Mouse (Mus musculus) heart, postnatal 36 days (tissue): ENCODE results near the gene Pdp2. TPM values are rescaled to one million over a fixed set of nuclear protein-coding genes. Genes with fewer than 3 reads are reported as not detected.
A peak's percentile ranks its signal among the peaks of the same experiment; 100 is the strongest.
"Not testable (repeated sequence)": the region's sequence is repeated elsewhere in the genome, so short reads cannot be mapped to it uniquely, and the experiment has no call there.

Experiments used
- DNase-seq, 2 experiments: peaks; one replicate each; pipeline ENCODE4 v3.0.0; 2021 to 2022
- intact Hi-C: fragments of 180-260 bp; cut with DNase I; formaldehyde crosslinking; loops from one replicate; pipeline ENCODE4 v1.15.1; 2025
- total RNA-seq, 2 experiments: library from RNA; stranded (reverse); gene quantifications; 2 replicates each; pipeline ENCODE4 v1.2.3; 2021

The Pdp2 gene
- 10 to 100 TPM; 28.1 to 29.8 TPM for total RNA-seq

- intact Hi-C loops, result no loop called here
- peak; percentile 91 to 92 for DNase-seq
Observed at GRCm38 (mm10) chr8:104591133-104591834, at the start of gene Pdp2. Gene Pdp2, plus strand, starts transcription at chr8:104591451.

DNA sequence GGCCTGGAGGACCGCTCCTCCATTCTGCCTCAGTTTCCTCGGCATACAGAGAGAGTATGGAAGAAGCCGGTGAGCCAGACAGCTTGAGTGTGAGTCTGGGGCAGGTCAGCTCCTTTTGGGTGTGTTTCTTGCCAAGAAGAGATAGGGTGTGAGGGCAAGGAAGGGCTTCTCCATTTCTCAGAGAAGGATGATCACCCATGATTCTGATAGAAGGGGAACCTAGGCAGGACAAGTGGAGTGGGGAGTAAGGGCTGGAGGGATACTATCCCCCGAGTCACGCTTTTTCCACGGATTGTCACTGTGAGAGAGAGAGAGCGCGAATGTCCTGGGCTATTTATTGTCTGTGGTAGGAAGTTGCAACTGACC, 49.8 kb upstream of the Pdp2 start:
- DNase-seq, result no peak
- intact Hi-C loops, result no loop called here

DNA sequence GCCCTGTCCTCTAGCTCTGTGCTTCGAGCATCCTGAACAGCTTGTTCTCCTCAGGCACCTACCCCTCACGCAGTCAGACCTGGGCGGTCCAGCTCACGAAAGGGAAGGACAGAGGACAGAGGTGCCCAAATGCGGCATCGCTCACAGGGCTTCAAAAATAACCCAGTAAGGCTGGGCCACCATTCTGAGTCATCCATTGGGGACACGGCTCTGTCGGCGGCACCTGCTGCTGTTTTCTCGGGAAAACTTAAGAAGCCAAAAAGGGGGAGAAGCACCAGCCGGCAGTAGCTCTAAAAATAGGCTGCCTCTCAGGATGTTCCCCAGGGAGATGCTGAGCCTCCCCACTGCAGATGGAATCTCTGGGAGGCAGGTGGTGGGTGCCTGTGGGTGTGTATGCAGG, 49.1 kb upstream of the Pdp2 start:
- no peak for DNase-seq
- intact Hi-C loops, result no loop called here

GRCm38 (mm10) chr8:104543440-104544045, 47.7 kb upstream of the Pdp2 start:
- peak in 1 of 2 experiments; percentile 30 for DNase-seq
- intact Hi-C loops, result no loop called here

DNA sequence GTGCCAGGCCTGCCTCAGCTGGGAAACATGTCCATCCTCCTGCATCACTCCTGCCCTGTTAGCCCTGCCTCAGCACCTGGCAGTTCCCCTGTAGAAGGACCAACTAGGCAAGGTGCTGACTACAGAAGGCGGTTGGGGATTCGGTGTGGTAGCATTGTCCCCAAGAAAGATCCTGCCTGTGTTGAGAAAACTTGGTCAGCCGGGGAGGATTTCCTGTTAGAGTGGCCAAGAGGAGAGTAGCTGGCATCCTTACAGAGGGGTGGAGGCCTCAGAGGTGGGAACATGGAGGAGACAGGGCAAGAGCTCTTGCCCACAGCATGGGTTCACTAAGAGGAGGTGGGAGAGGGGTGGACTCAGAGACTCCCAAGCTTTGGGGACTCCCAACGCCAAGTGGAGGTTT, 36.1 kb upstream of the Pdp2 start:
- DNase-seq, result no peak
- intact Hi-C loops, result no loop called here

- intact Hi-C loops, result no loop called here
- DNase-seq, result no peak
Observed at GRCm38 (mm10) chr8:104557226-104557625, 34.0 kb upstream of the Pdp2 start.

GRCm38 (mm10) chr8:104560731-104561130, 30.5 kb upstream of the Pdp2 start:
- intact Hi-C loops, result loop anchor here (10.0 kb wide), 1 partner anchor 466 kb away; no protein-coding TSS in a partner anchor
- DNase-seq, result no peak

GRCm38 (mm10) chr8:104564633-104565456, 26.4 kb upstream of the Pdp2 start:
- DNase-seq, result peak; percentile 84 to 89
- intact Hi-C loops, result loop anchor here (10.0 kb wide), 1 partner anchor 470 kb away; no protein-coding TSS in a partner anchor

- intact Hi-C loops, result loop anchor here (10.0 kb wide), 1 partner anchor 471 kb away; no protein-coding TSS in a partner anchor
- DNase-seq, result no peak
Observed at GRCm38 (mm10) chr8:104565457-104565798, 25.8 kb upstream of the Pdp2 start.

DNA sequence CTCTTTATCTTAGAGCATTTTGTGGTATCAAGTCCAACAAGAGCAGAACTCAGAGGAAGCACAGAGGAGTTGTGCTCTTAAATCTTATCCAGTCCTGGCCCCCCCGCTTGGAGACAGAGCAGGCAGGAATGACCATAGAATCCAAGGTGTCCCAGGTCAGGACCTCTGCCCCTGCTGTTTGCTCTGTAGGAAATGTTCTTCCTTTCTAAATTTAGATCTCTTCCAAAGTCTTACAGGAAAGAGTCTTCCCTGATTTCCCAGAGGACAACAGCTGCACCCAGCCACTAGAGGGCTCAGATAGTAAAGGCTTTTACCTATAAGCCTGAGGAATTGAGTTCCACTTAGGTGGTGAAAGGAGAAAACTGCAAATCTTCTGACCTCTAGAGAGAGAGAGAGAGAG, 21.7 kb upstream of the Pdp2 start:
- DNase-seq, result peak; percentile 28 to 31
- intact Hi-C loops, result loop anchor here (10.0 kb wide), 1 partner anchor 475 kb away; no protein-coding TSS in a partner anchor

- peak; percentile 87 to 92 for DNase-seq
- intact Hi-C loops, result loop anchor here (1.0 to 5.0 kb wide), 5 partner anchors 36 to 423 kb away; partner anchors contain the start of genes Car7, Cklf, Dync1li2 and Nae1
Observed at GRCm38 (mm10) chr8:104570436-104571343, 20.6 kb upstream of the Pdp2 start.

GRCm38 (mm10) chr8:104576820-104577219, 14.4 kb upstream of the Pdp2 start:
- intact Hi-C loops, result no loop called here
- DNase-seq, result no peak

DNA sequence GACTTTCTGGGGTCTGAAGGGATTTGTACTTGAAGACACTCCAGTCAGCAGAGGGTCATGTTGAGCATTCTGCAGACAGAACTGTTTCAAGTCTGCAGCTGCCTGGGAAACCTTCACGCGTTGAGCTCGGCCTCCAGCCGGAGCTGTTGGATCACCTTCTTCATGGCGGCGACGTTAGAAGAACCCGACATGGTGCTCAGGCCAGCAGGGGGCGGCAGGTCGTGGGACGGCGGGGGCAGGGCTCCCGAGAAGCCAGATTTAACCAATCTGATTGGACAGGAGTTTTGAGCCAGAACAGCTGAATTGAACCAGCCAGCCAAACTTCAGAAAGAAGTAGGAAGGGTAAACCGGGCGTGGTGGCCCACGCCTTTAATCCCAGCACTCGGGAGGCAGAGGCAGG, 13.6 kb upstream of the Pdp2 start:
- DNase-seq, intact Hi-C loops: not testable (repeated sequence)

- intact Hi-C loops, result no loop called here
- DNase-seq, result no peak
Observed at GRCm38 (mm10) chr8:104584522-104584921, 6.7 kb upstream of the Pdp2 start.

DNA sequence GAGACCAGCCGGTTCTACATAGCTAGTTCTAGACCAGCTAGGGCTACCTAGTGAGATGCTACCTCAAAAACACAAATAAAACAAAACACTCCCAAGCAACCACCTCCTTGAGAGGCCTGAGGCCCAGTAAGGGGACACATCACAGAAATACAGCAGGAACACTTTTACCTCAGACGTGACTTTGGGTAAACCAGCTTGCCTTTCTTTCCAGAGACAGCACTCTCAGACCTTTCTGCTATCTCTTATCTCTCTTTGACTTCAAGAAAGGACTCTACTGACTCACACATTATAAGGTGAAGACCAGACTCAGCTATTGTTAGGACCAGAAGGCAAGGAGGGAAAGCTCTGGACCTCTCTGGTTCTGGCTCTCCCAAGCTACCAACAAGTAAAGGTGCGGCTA, 967 bp upstream of the Pdp2 start:
- no peak for DNase-seq
- intact Hi-C loops, result no loop called here

GRCm38 (mm10) chr8:104591856-104592255, 605 bp downstream of the Pdp2 start:
- no peak for DNase-seq
- intact Hi-C loops, result no loop called here

DNA sequence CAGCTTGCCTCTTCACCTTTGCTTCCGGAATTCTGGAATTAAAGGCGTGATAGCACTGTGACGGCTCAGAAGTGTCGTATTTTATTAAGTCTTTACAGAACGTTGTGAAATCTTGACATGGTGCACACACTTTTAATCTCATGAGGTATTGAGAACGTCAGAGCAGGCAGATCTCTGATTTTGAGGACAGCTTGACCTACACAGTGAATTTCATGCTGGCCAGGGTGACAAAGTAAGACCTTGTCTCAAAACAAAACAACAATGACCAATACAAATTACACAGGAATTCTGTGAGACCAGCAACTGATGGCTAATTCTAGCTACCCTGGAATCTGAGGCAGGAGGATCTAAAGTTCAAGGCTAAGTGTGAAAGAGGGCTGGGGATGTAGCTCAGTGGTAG, 1.3 kb downstream of the Pdp2 start:
- no peak for DNase-seq
- intact Hi-C loops, result no loop called here

DNA sequence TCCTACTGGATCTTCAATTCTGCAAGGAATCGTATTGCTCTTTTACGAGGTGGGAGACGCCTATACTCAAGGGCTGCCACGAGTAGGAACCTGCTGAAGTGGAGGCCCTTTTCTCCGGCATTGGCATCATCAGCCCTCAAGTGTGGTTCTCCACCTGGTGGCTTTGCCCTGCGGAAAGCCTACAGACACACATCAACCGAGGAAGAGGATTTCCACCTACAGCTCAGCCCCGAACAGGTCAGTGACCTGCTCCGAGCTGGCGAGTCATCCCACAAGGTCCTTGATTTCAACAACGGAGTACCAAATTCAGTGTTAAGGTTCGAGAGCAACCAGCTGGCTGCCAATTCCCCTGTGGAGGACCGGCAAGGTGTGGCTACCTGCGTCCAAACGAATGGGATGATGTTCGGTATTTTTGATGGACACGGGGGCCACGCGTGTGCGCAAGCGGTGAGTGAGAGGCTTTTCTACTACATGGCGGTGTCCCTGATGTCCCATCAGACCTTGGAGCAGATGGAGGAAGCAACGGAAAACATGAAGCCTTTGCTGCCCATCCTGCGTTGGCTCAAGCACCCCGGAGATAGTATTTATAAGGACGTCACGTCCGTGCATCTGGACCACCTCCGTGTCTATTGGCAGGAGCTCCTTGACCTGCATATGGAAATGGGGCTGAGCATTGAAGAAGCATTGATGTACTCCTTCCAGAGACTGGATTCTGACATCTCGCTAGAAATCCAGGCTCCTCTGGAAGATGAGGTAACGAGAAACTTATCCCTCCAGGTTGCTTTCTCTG, 2.5 kb downstream of the Pdp2 start:
- intact Hi-C loops, result no loop called here
- DNase-seq, result no peak

DNA sequence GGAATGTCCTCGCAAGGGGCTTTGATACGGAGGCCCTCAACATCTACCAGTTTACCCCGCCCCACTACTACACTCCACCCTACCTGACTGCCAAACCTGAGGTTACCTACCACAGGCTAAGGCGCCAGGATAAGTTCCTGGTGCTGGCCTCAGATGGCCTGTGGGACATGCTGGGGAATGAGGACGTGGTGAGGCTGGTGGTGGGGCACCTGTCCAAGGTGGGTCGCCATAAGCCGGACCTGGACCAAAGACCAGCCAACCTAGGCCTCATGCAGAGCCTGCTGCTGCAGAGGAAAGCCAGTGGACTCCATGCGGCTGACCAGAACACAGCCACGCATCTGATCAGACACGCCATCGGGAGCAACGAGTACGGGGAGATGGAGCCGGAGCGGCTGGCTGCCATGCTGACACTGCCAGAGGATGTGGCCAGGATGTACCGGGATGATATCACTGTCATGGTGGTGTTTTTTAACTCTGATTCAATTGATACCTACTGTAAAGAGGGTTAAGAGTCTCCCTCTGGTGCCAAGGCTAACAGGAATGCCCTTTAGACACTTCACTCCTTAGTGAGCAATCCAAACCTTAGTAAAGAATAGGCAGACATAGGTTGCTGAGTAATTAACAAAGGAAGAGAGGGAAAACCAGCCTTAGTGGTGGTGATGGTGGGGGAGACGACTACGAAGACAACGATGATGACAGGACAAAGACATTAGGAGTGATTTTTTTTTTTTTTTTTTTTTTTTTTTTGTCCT, 3.5 kb downstream of the Pdp2 start:
- no peak for DNase-seq
- intact Hi-C loops, result no loop called here
